Mouse (Mus musculus) liver, adult 2 months (tissue): ENCODE results near the gene Eif3k.

Source experiments
- CTCF ChIP-seq: fragments of 200-500 bp; IDR thresholded peaks from 2 replicates; pipeline ENCODE4 v1.5.1; 2011; ENCODE audit warnings: low read depth, low read length, control low read depth
- POLR2A ChIP-seq: fragments of 200-500 bp; IDR thresholded peaks from 2 replicates; pipeline ENCODE4 v1.6.1; 2011; ENCODE audit warnings: low read length, control low read depth; ENCODE audit not compliant: insufficient read depth; ENCODE audit errors: extremely low read depth

- TF ChIP-seq CTCF (no peak), POLR2A (no peak)
Measured at GRCm38 (mm10) chr7:28949298-28949697, 32.4 kb downstream of the Eif3k start.
